Mouse (Mus musculus): ENCODE data around the gene Ddx51. TPM values are rescaled to one million over a fixed set of nuclear protein-coding genes. Genes with fewer than 3 reads are reported as not detected.

Ddx51 gene
- 13.3 TPM for polyA plus RNA-seq (2017; shearing (Covaris generic))

DNA sequence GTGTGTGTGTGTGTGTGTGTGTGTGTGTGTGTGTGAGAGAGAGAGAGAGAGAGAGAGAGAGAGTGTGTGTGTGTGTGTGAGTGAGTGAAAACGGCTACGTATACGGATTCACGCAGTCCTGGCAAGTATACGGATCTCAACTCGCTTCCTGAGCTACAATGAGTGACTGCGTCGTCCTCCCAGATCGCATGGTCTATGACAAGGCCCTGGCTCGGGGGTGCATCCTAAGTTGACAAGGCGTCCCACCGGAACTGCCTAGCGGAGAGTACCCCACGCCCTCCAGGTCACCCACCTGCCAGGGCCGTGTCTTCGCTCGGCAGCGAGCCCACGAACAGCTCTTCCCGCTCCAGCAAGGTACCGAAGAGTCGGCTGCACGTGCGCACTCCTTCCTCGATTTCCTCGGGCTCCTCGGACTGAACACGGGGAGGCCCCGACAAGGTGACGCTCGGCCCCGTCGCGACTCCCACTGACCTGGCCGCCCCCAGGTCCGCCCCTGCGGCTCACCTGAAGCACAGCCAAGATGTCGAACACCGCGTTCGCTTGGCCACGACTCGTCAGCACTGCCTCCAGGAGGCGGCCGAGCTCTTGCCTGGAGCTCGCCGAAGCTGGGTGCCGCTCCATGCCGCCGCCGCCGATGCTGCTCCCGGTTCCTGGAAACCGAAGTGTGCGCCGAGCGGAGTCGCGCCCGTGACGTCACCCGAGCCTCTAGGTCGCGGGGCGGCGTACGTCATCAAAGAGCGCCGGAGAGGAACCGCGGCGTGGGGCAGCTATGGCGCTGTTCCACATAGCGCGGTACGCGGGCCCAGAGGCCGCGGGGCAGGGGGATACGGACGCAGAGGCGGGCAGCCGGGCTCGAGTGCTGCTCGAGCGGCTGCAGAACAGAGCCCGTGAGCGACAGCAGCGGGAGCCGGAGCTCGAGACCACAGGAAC, at the start of gene Ddx51, which contains the start of gene Noc4l:
Gene Ddx51 (plus strand): TSS at position 733 of the 930 bp plus-strand sequence.
Gene Noc4l (minus strand): TSS at position 699 of the 930 bp plus-strand sequence.

Other genes starting within 250 kb of the Ddx51 start
- gene Fbrsl1, start 204.9 kb upstream of the Ddx51 start, polyA plus RNA-seq (2017; shearing (Covaris generic)), result 1.8 TPM
- 7.5 TPM for gene Galnt9, start 109.1 kb upstream of the Ddx51 start, polyA plus RNA-seq (2017; shearing (Covaris generic))
- 82.5 TPM for gene Noc4l, start within 50 bp of the Ddx51 start, polyA plus RNA-seq (2017; shearing (Covaris generic))
- 54.1 TPM for gene Ep400, start 117.3 kb downstream of the Ddx51 start, polyA plus RNA-seq (2017; shearing (Covaris generic))
- 33.3 TPM for gene Pus1, start 127.2 kb downstream of the Ddx51 start, polyA plus RNA-seq (2017; shearing (Covaris generic))
- gene Ulk1, start 156.6 kb downstream of the Ddx51 start, polyA plus RNA-seq (2017; shearing (Covaris generic)), result 7.9 TPM
- 33.4 TPM for gene Hscb, start 186.3 kb downstream of the Ddx51 start, polyA plus RNA-seq (2017; shearing (Covaris generic))
- 10.5 TPM for gene Chek2, start 186.5 kb downstream of the Ddx51 start, polyA plus RNA-seq (2017; shearing (Covaris generic))
- 3.6 TPM for gene Ttc28, start 226.4 kb downstream of the Ddx51 start, polyA plus RNA-seq (2017; shearing (Covaris generic))

Measured in activated CD4-positive, CD25-positive, alpha-beta regulatory T cell, adult 9 weeks (primary cell).